Mouse (Mus musculus): ENCODE data around the gene Olfr101.

Olfr101 gene

GRCm38 (mm10) chr17:37304213-37304612 is at the start of gene Olfr101:
Gene Olfr101, minus strand, starts transcription at chr17:37304313.
- no peak for DNase-seq (ENCODE audit: low read depth, low spot score)

DNA sequence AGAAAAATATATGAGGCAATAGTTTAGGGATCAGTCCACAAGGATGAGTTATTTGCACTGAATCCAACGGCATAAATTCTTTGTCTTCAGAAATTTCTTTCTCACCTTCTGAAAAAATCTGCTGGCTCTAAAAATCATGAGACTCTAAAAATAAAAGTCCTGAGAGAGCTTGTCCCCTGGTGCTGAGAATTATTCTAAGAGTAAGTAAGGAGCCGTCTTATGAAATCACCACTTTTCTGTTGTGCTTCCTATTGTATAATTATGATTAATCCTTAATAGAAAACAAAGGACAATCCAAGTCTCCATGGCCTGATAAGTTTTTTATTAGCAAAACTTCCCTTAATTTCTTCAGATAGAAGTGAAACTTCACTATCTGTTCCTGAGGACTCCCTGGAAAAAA is 35.5 kb upstream of the Olfr101 start, which contains the start of gene Olfr103:
Gene Olfr103 (minus strand): TSS at position 101 of the 400 bp plus-strand sequence.
- DNase-seq (ENCODE audit: low read depth, low spot score), result no peak

- no peak for DNase-seq (ENCODE audit: low read depth, low spot score)
Observed at GRCm38 (mm10) chr17:37316954-37317353, 12.8 kb upstream of the Olfr101 start, which contains the start of gene Olfr102. Gene Olfr102, minus strand, starts transcription at chr17:37317054.

GRCm38 (mm10) chr17:37310146-37310699 is 6.1 kb upstream of the Olfr101 start:
- DNase-seq (ENCODE audit: low read depth, low spot score), result no peak

- no peak for DNase-seq (ENCODE audit: low read depth, low spot score)
Observed at GRCm38 (mm10) chr17:37308483-37308882, 4.4 kb upstream of the Olfr101 start.

- no peak for DNase-seq (ENCODE audit: low read depth, low spot score)
Observed at GRCm38 (mm10) chr17:37283360-37283759, 20.8 kb downstream of the Olfr101 start, which contains the start of gene Olfr99. Gene Olfr99, minus strand, starts transcription at chr17:37283460.

DNA sequence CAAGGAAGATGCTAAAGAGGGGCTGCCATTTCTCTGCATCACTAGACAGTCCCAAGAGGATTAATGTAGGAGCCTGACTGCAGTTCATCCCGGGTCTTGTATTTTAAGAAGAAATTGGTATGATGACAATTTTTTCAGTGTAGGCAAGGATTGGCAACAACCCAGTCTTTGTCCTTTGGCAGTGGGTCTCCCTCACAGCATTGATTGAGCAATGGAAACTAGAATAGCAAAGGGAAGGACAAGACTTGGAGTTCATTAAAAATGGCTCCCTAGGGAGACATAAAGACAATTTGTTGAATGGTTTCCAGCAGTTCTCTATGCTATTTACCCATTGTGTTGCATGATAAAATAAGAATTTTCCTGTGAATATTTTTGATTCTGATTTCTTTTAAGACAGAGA is 23.8 kb downstream of the Olfr101 start:
- DNase-seq (ENCODE audit: low read depth, low spot score), result no peak

DNA sequence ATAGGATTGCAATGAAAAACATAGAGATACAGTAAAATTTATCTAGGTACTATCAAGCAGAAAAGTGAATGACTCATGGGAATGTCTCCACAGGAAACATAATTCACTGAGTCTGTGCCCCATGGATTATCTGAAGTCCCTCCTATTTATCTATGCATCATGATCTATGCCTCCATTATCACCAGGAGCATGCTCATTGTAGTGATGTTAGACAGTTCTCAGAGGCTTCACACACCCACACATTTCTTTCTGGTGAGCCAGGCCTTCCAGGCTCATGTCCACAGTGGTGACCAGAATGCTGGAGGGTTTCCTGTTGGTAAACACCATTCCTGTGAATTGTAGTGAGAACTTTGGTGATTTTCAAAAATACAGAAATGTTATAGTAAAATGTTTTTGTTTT is 27.5 kb downstream of the Olfr101 start:
- DNase-seq (ENCODE audit: low read depth, low spot score), result no peak

GRCm38 (mm10) chr17:37275626-37276248 is 28.4 kb downstream of the Olfr101 start:
- DNase-seq (ENCODE audit: low read depth, low spot score), result no peak

- DNase-seq (ENCODE audit: low read depth, low spot score), result no peak
Observed at GRCm38 (mm10) chr17:37270702-37271092, 33.4 kb downstream of the Olfr101 start.

GRCm38 (mm10) chr17:37270058-37270701 is 33.9 kb downstream of the Olfr101 start, which contains the start of gene H2-M3:
Gene H2-M3, plus strand, starts transcription at chr17:37270220.
- DNase-seq (ENCODE audit: low read depth, low spot score), result peak; percentile 76

DNA sequence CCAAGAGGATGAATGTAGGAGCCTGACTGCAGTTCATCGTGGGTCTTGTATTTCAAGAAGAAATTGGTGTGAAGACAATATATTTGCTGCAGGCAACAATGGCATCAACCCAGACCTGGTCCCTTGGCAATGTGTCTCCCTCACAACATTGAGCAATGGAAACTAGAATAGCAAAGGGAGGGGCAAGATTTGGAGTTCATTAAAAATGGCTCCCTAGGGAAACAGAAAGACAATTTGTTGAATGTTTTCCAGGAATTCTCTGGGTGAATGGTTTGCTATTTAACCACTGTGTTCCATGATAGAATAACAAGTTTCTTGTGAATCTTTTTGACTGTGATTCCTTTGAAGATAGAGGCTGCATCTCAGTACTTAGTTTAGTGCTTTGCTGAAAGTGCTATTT is 40.5 kb downstream of the Olfr101 start, which contains the start of gene Olfr98:
Gene Olfr98 (minus strand): TSS at position 124 of the 400 bp plus-strand sequence.
- no peak for DNase-seq (ENCODE audit: low read depth, low spot score)

GRCm38 (mm10) chr17:37250544-37250943 is 53.6 kb downstream of the Olfr101 start:
- no peak for DNase-seq (ENCODE audit: low read depth, low spot score)

DNA sequence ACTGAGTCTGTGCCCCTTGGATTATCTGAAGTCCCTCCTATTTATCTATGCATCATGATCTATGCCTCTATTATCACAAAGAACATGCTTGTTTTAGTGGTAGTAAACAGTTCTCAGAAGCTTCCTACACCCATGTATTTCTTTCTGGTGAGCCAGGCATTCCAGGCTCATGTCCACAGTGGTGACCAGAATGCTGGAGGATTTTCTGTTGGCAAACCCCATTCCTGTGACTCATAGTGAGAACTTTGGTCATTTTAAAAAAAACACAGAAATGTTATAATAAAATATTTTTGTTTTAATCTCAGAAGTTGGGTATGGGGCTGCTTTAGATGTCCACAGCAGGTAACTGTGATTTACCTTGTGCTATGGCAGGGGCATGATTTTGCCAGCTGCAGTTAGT is 54.7 kb downstream of the Olfr101 start:
- no peak for DNase-seq (ENCODE audit: low read depth, low spot score)

Data from embryo, embryonic 11.5 days (tissue).